Mouse (Mus musculus): ENCODE data around the gene Gm28038.

DNA sequence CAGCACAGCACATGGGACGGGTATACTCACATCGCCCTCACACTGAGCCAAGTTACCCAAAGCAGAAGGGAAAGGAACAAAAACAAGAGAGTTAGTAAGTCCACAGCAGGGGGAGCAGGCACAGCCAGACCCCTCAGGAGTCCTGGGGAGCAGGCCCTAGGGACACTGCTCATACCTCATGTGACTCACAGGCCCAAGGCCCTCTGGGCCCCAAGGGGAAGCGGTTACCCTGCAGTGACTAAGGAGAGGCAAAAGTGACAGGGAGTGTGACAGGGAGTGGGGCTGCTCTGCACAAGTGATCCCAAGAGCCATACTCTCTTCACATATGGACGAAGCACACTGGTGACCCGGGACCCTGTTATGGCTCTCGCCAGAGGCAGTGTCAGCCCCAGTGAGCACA, 68.4 kb downstream of the Gm28038 start:
- TF ChIP-seq CTCF (IDR thresholded peaks at IDR 0.05; ENCODE audit: low read depth, low read length), result no peak
- TF ChIP-seq POLR2A (IDR thresholded peaks at IDR 0.05; ENCODE audit: insufficient read depth, low read length), result no peak
- TF ChIP-seq EP300 (IDR thresholded peaks at IDR 0.05; ENCODE audit: insufficient read depth, low read depth, low read length), result no peak

Measured in ES-Bruce4 (cell line).